Mouse (Mus musculus) liver, adult 2 months (tissue): ENCODE measurements at regions not wholly inside any gene's neighbourhood (a gene's known extent, or its start where the extent isn't known, plus 50 kb on each side); places are given as distances from the start of the nearest gene placed in this dataset.

ENCODE experiments used
- DNase-seq: peaks from one replicate; pipeline ENCODE4 v3.0.0-alpha.2; 2011; ENCODE audit warnings: low read depth, low spot score; ENCODE audit errors: extremely low read depth
- H3K27ac ChIP-seq: fragments of 200-500 bp; replicated peaks from 2 replicates; pipeline ENCODE4 v1.5.1; 2012; ENCODE audit warnings: low read depth, mild to moderate bottlenecking, control low read depth, inconsistent platforms, low read length; ENCODE audit not compliant: insufficient read depth
- H3K27me3 ChIP-seq: fragments of 200-500 bp; 2 replicates; pipeline ENCODE4 v1.6.1; 2012; ENCODE audit warnings: mild to moderate bottlenecking, moderate library complexity, low read length, inconsistent platforms; ENCODE audit not compliant: control insufficient read depth, insufficient read depth
- H3K36me3 ChIP-seq: fragments of 200-500 bp; 2 replicates; pipeline ENCODE4 v1.6.1; 2012; ENCODE audit warnings: low read length, inconsistent platforms; ENCODE audit not compliant: control insufficient read depth, insufficient read depth
- H3K4me1 ChIP-seq: fragments of 200-500 bp; 2 replicates; pipeline ENCODE4 v1.6.1; 2011; ENCODE audit warnings: low read length; ENCODE audit not compliant: control insufficient read depth, insufficient read depth
- H3K4me3 ChIP-seq: fragments of 200-500 bp; 2 replicates; pipeline ENCODE4 v1.5.1; 2011; ENCODE audit warnings: low read depth, mild to moderate bottlenecking, control low read depth, low read length, moderate library complexity; ENCODE audit not compliant: insufficient read depth
- H3K79me2 ChIP-seq: fragments of 200-500 bp; 2 replicates; pipeline ENCODE4 v1.6.1; 2012; ENCODE audit warnings: inconsistent platforms, mild to moderate bottlenecking, low read length, moderate library complexity; ENCODE audit not compliant: control insufficient read depth, insufficient read depth
- H3K9ac ChIP-seq: fragments of 200-500 bp; 2 replicates; pipeline ENCODE4 v1.6.1; 2012; ENCODE audit warnings: low read depth, mild to moderate bottlenecking, control low read depth, inconsistent platforms, low read length
- CTCF ChIP-seq: fragments of 200-500 bp; IDR thresholded peaks from 2 replicates; pipeline ENCODE4 v1.5.1; 2011; ENCODE audit warnings: low read depth, low read length, control low read depth
- POLR2A ChIP-seq: fragments of 200-500 bp; IDR thresholded peaks from 2 replicates; pipeline ENCODE4 v1.6.1; 2011; ENCODE audit warnings: low read length, control low read depth; ENCODE audit not compliant: insufficient read depth; ENCODE audit errors: extremely low read depth
- WGBS: fragments of 180-500 bp; shearing (Covaris S2); methylation state at CpG from one replicate; pipeline ENCODE4 v1.1.7; 2018; 5-methylcytosine and 5-hydroxymethylcytosine counted together

- no peak overlapping the region for H3K9ac ChIP-seq
- H3K27me3 ChIP-seq = no peaks in the 10 kb centered on the region
- WGBS = 74% methylated on average over 3 of the region's 3 CpGs
- no peak overlapping the region for H3K4me3 ChIP-seq
- DNase-seq = no peak
- H3K79me2 ChIP-seq = no peaks in the 10 kb centered on the region
- H3K27ac ChIP-seq = no peak overlapping the region
- H3K36me3 ChIP-seq = no peaks in the 10 kb centered on the region
- no peaks in the 10 kb centered on the region for H3K4me1 ChIP-seq
- TF ChIP-seq POLR2A = no peak
- no peak for TF ChIP-seq CTCF
These were observed 58.7 kb upstream of the Adpgk start for GRCm38 (mm10) chr9:59232682-59233081.

GRCm38 (mm10) chr9:59231947-59232346 lies 59.4 kb upstream of the Adpgk start:
- no peak overlapping the region for H3K9ac ChIP-seq
- no peak for TF ChIP-seq CTCF
- TF ChIP-seq POLR2A = no peak

GRCm38 (mm10) chr9:59231186-59231585 lies 60.2 kb upstream of the Adpgk start:
- H3K27me3 ChIP-seq = no peaks in the 10 kb centered on the region
- H3K9ac ChIP-seq = no peak overlapping the region
- no peak for TF ChIP-seq POLR2A
- WGBS = 33% methylated on average over 5 of the region's 5 CpGs
- H3K27ac ChIP-seq = no peak overlapping the region
- peak; percentile 25 for DNase-seq
- H3K79me2 ChIP-seq = no peaks in the 10 kb centered on the region
- H3K4me1 ChIP-seq = no peaks in the 10 kb centered on the region
- H3K36me3 ChIP-seq = no peaks in the 10 kb centered on the region
- no peak overlapping the region for H3K4me3 ChIP-seq

More at GRCm38 (mm10) chr9:59231947-59232346, 59.4 kb upstream of the Adpgk start:
- Histone ChIP-seq H3K4me3 (no peak overlapping the region), H3K27ac (no peak overlapping the region), H3K4me1 (no peaks in the 10 kb centered on the region), H3K36me3 (no peaks in the 10 kb centered on the region), H3K79me2 (no peaks in the 10 kb centered on the region), H3K27me3 (no peaks in the 10 kb centered on the region)
- no peak for DNase-seq
- 85% methylated on average over 7 of the region's 7 CpGs for WGBS

- 91% methylated on average over 5 of the region's 5 CpGs for WGBS
- Histone ChIP-seq H3K79me2 (no peaks in the 10 kb centered on the region), H3K27ac (no peak overlapping the region), H3K4me1 (no peaks in the 10 kb centered on the region), H3K4me3 (no peak overlapping the region), H3K36me3 (no peaks in the 10 kb centered on the region), H3K9ac (no peak overlapping the region), H3K27me3 (no peaks in the 10 kb centered on the region)
- TF ChIP-seq CTCF (no peak), POLR2A (no peak)
- DNase-seq = no peak
These were observed 61.2 kb upstream of the Adpgk start for GRCm38 (mm10) chr9:59230161-59230560.

GRCm38 (mm10) chr9:59227948-59228347 lies 63.4 kb upstream of the Adpgk start:
- 80% methylated on average over 4 of the region's 4 CpGs for WGBS
- H3K4me1 ChIP-seq = no peaks in the 10 kb centered on the region
- H3K27ac ChIP-seq = no peak overlapping the region
- H3K4me3 ChIP-seq = no peak overlapping the region
- no peaks in the 10 kb centered on the region for H3K27me3 ChIP-seq
- no peak for TF ChIP-seq CTCF
- no peak overlapping the region for H3K9ac ChIP-seq
- DNase-seq = no peak
- H3K79me2 ChIP-seq = no peaks in the 10 kb centered on the region
- H3K36me3 ChIP-seq = no peaks in the 10 kb centered on the region

- no peak overlapping the region for H3K9ac ChIP-seq
- H3K36me3 ChIP-seq = no peaks in the 10 kb centered on the region
- H3K4me1 ChIP-seq = no peaks in the 10 kb centered on the region
- no peaks in the 10 kb centered on the region for H3K79me2 ChIP-seq
- no peaks in the 10 kb centered on the region for H3K27me3 ChIP-seq
- no peak overlapping the region for H3K27ac ChIP-seq
- no peak for DNase-seq
- 89% methylated on average over 4 of the region's 4 CpGs for WGBS
- H3K4me3 ChIP-seq = no peak overlapping the region
- no peak for TF ChIP-seq CTCF
- TF ChIP-seq POLR2A = no peak
These were observed 65.0 kb upstream of the Adpgk start for GRCm38 (mm10) chr9:59226361-59226760.
